Mouse (Mus musculus): Measurements from ENCODE around the gene Kctd17. TPM values are rescaled to one million over a fixed set of nuclear protein-coding genes. Genes with fewer than 3 reads are reported as not detected.

Kctd17 gene
- total RNA-seq, 2 experiments from 2014 or later, result 212 to 213 TPM

DNA sequence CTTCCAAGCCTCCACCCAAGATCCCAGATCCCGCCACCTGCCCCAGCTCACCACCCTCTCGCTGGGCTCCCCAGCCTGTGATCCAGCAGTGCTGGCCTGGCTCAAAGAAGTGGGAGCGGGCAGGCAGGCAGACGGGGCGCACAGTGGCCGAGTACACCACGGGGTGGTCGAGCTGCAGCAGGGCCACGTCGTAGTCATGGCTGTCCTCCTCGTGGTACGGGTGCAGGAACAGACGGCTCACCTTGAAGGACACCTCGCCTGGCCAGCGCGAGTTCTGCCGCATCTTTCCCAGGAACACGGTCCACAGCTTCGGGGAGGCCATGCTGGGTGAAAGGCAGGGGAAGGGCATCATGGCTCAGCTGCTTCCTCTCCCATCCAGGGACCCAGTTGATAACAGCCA, 13.9 kb downstream of the Kctd17 start:
- intact Hi-C loops (cut with DNase I), result loop anchor here (10.0 kb wide), 1 partner anchor 303 kb away; no protein-coding TSS in a partner anchor

GRCm38 (mm10) chr15:78443857-78444256, 15.5 kb downstream of the Kctd17 start:
- intact Hi-C loops (cut with DNase I), result loop anchor here (10.0 kb wide), 1 partner anchor 301 kb away; no protein-coding TSS in a partner anchor
- DNase-seq, result no peak

More for the DNA sequence above, 13.9 kb downstream of the Kctd17 start:
- DNase-seq, result no peak

DNA sequence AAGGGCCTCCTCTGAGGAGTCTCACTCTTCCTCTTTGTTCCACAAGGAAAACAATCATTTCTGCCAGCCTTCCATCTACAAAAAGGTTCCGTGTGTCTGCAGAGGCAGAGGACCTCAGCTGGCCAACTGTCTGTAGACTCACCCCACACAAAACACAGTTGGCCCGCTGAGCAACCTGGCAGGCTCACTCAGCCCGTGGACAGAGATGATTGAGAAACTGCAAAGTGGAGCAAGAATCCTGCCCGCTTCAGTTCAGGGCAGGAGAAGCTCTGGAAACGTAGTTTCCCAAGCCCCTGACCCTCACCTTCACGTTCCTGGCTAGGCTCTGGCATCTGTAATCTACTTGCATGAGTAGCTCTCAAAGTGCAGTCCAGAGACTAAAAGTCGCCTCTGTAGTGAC, 18.8 kb downstream of the Kctd17 start:
- DNase-seq, result no peak
- intact Hi-C loops (cut with DNase I), result loop anchor here (5.0 to 10.0 kb wide), 2 partner anchors 135 to 298 kb away; no protein-coding TSS in a partner anchor

DNA sequence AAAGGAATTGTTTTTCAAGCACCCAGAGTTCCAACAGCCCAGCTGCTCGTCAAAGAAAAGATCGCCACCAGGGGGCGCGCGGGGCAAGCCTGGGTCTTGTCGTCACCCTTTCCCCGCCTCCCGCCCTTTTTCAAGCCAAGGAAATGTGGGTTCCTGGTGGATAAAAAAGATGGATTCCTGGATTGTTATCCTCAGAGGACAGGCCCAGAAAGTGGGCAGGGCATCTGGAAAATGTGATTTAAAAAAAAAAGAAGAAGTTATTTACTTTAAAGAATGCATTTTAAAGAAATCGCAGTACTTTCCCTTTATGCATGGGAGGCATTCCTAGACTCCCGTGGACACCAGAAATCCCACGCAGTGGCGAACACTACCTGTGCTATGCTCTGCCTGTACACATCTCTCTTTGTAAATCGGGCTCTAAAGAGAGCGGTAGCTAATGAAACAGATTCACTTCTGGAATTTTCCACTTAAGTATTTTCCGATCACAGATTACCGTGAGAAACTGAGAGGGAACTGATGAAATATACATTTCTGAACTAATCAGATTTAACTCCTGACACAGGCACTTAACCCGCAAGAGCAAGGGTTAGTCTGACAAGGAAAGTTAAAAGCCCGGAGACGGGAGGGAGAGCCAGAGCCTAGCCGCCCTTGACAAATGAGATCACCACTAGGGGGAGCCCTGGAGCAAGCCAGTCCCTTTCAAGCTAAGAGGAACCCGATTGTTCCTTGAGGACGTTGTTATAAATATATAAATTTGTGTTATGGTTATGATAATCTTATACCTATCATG, 19.6 kb downstream of the Kctd17 start:
- intact Hi-C loops (cut with DNase I), result loop anchor here (2.0 to 10.0 kb wide), 3 partner anchors 77 to 297 kb away; no protein-coding TSS in a partner anchor
- DNase-seq, result peak; percentile 97

- no peak for DNase-seq
- intact Hi-C loops (cut with DNase I), result loop anchor here (2.0 to 10.0 kb wide), 3 partner anchors 76 to 296 kb away; no protein-coding TSS in a partner anchor
Observed at GRCm38 (mm10) chr15:78449131-78449530, 20.8 kb downstream of the Kctd17 start.

DNA sequence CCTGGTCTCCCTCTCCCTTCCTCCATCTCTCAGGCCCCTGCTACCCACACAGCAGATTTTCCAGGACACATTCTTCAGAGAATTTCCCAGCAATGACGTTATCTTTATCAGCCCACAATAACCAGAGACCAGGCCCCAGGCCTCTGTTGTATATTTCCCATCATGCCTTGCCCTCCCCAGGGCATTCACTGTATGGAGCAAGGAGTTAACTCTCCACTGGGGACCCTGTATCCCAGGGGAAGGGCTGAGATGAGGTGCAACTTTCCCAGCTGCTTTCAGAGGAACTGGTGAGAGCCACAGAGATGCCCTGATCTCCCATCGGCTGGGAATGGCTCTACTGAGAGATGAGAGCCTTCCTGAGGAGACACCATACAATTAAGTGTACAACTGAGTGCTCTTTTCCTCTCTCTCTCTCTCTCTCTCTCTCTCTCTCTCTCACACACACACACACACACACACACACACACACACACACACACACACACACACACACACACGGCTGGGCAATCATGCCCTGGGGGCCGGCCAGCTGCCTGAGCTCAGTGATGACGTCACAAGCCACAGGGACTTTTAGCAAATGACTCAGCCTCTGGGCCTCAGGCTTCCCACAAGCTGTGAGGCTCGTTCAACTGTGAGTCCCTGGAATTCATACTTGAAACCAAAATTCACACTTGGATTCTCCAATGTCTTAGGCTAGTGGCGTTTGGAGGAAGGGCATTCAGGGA, 21.5 kb downstream of the Kctd17 start:
- peak; percentile 50 for DNase-seq
- intact Hi-C loops (cut with DNase I), result loop anchor here (2.0 to 10.0 kb wide), 3 partner anchors 75 to 295 kb away; no protein-coding TSS in a partner anchor

DNA sequence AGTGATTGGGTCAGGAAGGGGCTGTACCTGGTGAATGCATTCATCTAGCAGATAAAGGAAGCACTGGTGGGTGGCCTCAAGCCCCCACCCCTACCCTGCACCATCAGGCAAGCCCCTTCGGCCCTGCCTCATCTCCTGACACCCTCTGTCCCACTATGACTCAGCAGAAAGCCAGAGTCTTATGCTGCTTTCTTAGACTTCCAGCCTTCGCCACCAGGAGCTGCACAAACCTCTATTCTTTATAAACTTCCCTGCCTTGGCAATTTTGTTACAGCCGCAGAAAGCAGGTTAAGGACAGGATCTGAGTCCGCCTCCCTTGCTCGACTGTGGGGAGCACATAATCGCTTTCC, 22.0 kb downstream of the Kctd17 start:
- intact Hi-C loops (cut with DNase I), result no loop called here

DNA sequence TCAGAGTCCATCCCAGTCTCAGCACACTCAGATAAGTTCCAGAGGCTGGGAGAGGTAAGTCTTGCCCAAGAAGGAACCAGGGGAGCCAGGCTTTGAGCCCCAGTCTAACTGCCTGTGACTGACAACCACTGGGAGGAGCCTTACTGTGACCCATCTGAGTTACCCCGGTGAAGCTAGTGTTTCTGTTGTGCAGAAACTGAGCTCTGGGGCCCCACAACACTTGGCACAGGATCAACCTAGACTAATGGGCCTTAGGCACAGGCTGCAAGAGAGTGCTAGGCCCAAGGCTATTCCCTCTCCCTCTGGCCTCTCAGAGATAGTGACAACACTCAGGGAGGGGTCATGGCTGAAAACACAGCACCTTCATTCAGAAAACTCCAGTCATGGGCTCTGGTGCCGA, 22.8 kb downstream of the Kctd17 start:
- no peak for DNase-seq
- intact Hi-C loops (cut with DNase I), result no loop called here

More for the DNA sequence above, 22.0 kb downstream of the Kctd17 start:
- DNase-seq, result no peak

DNA sequence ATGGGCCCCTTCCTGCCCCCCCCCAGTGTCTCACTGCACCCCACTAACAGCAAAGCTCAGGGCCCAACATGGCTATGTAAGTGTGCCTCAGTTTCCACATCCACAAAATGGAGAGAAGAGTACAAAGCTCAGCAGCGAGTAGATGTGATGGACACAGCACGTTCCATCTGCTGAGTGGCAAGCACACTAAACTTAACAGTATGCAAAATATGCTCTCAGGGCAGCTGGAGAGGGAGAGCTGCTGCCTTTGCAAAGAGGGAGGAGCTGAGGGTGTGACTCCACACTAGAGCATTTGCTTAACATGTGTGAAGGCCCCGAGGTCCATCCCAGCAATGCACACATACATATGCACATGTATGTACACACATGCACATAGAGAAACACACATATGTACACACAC, 24.6 kb downstream of the Kctd17 start:
- intact Hi-C loops (cut with DNase I), result no loop called here
- no peak for DNase-seq

DNA sequence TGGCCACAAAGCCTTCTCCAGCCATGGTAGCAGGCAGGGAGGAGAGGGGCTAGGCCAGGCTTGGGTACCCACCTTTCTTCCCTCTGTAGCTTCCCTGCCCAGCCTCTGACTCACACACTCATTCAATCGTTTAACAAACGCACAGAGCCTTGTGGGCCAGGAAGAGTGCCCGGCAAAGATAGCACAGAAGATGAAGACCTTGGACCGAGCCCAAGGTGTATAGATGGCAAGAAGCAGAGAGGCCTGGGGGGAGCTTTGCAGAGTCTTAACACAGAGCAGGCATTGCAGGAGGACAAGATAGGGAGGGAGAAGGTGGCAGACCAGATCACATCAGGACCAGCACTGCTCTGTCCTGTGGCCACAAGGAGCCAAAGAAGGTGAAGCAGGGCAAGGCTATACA, 26.8 kb downstream of the Kctd17 start:
- DNase-seq, result no peak
- intact Hi-C loops (cut with DNase I), result no loop called here

DNA sequence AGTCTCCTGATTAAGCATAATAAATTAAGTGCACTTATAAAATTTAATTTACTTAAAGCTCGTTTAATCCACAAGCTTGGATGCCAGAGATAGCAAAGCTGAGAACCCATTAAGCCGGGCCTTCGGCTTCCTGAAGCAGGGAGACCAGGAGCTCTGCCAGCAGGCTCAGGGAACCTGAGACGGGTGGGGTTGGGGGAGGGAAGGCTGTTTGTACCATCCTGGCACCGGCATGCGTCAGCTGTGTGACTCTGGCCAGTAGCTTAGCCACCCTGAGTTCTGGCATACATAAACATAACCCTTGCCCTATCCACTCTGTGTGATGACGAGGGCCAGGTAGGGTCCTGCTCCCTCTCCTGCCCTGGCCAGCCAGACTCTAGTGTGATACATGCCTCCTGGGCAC, 27.7 kb downstream of the Kctd17 start:
- intact Hi-C loops (cut with DNase I), result no loop called here
- DNase-seq, result peak; percentile 52

DNA sequence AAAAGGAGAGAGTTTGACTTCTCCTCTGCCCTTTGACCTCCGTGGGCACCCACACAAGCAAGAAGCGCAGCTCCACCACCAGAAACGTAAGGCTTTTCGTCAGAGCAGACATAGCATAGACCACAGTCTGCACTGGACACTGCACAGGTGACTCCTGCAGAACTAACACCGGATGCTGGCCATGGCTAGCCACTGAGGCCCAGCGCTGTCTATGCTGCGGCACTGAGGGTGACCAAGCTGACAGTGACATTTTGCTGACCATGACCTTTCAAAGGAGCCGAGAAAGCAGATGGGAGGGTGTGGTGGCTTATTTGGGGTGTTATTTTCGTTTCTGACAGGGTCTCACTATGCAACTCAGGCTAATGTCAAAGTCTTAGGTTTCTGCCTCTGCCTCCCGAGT, 28.8 kb downstream of the Kctd17 start:
- no peak for DNase-seq
- intact Hi-C loops (cut with DNase I), result no loop called here

DNA sequence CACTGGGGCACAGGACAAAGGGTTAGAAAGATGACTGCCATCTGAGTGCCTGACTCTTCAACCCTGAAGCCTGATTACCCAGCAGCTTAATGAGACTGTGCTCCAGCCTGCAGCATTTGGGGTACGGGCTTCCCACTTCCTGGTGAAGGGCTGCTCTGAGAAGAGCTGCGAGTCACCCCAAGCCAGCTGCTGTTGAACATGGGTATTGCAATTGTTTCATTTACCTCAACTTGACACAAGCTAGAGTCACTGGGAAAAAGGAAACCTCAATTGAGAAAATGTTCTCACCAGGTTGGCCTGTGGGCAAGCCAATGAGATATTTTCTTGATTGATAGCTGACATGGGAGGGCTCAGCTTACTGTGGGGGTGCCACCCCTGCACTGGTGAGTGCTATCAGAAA, 34.6 kb downstream of the Kctd17 start:
- intact Hi-C loops (cut with DNase I), result no loop called here
- DNase-seq, result no peak

- no peak for DNase-seq
- intact Hi-C loops (cut with DNase I), result no loop called here
Observed at GRCm38 (mm10) chr15:78466809-78467208, 38.4 kb downstream of the Kctd17 start.

- no peak for DNase-seq
- intact Hi-C loops (cut with DNase I), result no loop called here
Observed at GRCm38 (mm10) chr15:78467570-78467969, 39.2 kb downstream of the Kctd17 start.

GRCm38 (mm10) chr15:78468379-78468937, 40.1 kb downstream of the Kctd17 start, which contains the start of gene Tmprss6:
Tmprss6 (minus strand) TSS chr15:78468634.
- DNase-seq, result no peak
- intact Hi-C loops (cut with DNase I), result no loop called here

DNA sequence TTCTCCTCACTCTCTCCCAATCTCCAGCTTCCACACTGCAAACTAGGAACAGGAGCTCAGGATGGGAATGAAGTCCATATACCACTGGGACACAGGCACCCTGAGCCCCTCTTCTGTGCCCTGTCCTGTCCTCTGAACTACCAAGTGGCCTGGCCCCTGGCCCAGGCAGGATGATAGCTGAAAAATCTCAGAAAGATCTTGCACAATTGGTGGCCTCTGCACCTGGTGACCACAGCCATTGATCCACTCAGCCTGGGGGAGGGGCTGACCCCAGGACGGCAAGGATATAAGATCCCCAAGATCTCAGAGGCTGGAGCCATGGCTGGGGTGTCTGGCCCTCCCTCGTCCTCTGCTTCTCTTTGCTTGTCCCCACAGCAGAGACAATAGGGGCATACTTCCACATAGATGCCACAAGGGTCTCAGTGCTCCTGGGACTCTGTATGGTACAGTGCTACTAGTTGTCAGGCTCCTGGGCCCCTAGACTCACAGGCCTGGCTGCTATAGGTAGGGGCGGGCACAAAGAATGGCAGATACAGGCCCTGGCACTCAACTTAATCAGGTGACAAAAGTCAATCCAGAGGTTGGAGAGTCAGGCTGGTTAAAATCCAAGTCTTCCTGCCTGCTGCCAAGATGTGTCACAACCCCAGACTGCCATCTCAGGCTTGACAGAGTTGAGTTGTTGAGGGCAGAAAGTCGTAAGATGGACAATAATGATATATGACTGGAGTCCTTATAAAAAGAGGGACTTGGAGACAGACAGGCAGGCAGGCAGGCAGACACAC, 42.3 kb downstream of the Kctd17 start:
- intact Hi-C loops (cut with DNase I), result no loop called here
- DNase-seq, result no peak

DNA sequence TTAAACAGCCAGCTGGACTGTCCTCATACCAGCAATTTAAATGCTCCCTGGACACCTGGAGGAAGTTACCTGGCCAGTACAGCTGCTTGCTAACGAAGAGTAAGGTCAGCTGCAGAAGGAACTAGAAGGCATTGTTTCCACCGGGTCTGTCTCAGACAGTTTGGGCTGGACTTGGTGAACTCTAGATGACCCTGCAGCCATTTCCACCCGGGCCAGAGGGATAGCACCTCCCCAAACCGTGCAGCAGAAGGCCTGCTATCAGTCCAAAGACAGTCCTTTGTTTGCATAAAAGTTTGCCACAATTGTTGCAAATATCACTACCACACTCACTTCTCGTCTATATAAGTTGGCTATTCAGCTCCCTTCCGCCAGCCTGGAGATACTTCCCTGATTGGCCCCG, 43.5 kb downstream of the Kctd17 start:
- DNase-seq, result no peak
- intact Hi-C loops (cut with DNase I), result no loop called here

- DNase-seq, result peak; percentile 56
- intact Hi-C loops (cut with DNase I), result no loop called here
Observed at GRCm38 (mm10) chr15:78473442-78473841, 45.1 kb downstream of the Kctd17 start.

GRCm38 (mm10) chr15:78475604-78476031, 47.3 kb downstream of the Kctd17 start:
- intact Hi-C loops (cut with DNase I), result no loop called here
- DNase-seq, result no peak

GRCm38 (mm10) chr15:78476878-78477277, 48.5 kb downstream of the Kctd17 start:
- no peak for DNase-seq
- intact Hi-C loops (cut with DNase I), result no loop called here
